Mouse (Mus musculus) liver, postnatal 0 days (tissue): Measurements from ENCODE around the gene Edem2.

Experiments
- CTCF ChIP-seq: sonication (generic); IDR thresholded peaks from 2 replicates; pipeline ENCODE4 v1.5.1; 2016; ENCODE audit warnings: antibody characterized with exemption, low read depth
- EP300 ChIP-seq: IDR thresholded peaks from 2 replicates; pipeline ENCODE4 v1.6.1; 2016; ENCODE audit warnings: antibody characterized with exemption, low read depth, mild to moderate bottlenecking

- TF ChIP-seq EP300 (no peak), CTCF (no peak)
Measured at GRCm38 (mm10) chr2:155693136-155693535, 36.1 kb downstream of the Edem2 start.
